Mouse (Mus musculus) embryonic facial prominence, embryonic 13.5 days (tissue): ENCODE data around the gene Coa5. TPM values are rescaled to one million over a fixed set of nuclear protein-coding genes. Genes with fewer than 3 reads are reported as not detected.

Source experiments
- ATAC-seq: fragments of 200-750 bp; cut with Nextera tagmentation; 2 replicates; pipeline ENCODE4 v1.8.0; 2017; ENCODE audit warnings: low read depth; ENCODE audit not compliant: insufficient number of reproducible peaks, insufficient read depth, low FRiP score, low TSS enrichment
- H3K27ac ChIP-seq: fragments of 300-500 bp; sonication (generic); 2 replicates; pipeline ENCODE4 v1.5.1; 2015; ENCODE audit warnings: moderate library complexity, mild to moderate bottlenecking, inconsistent platforms
- H3K27me3 ChIP-seq: fragments of 300-500 bp; sonication (generic); 2 replicates; pipeline ENCODE4 v1.6.1; 2015; ENCODE audit warnings: mild to moderate bottlenecking, inconsistent platforms
- H3K36me3 ChIP-seq: fragments of 300-500 bp; sonication (generic); 2 replicates; pipeline ENCODE4 v1.6.1; 2015; ENCODE audit warnings: mild to moderate bottlenecking, inconsistent platforms
- H3K4me1 ChIP-seq: fragments of 300-500 bp; sonication (generic); 2 replicates; pipeline ENCODE4 v1.6.1; 2015; ENCODE audit warnings: inconsistent platforms
- H3K4me2 ChIP-seq: fragments of 300-500 bp; sonication (generic); 2 replicates; pipeline ENCODE4 v1.6.1; 2015; ENCODE audit warnings: moderate library complexity, mild to moderate bottlenecking, inconsistent platforms
- H3K4me3 ChIP-seq: fragments of 300-500 bp; sonication (generic); 2 replicates; pipeline ENCODE4 v1.5.1; 2015; ENCODE audit warnings: mild to moderate bottlenecking, inconsistent platforms
- H3K9ac ChIP-seq: fragments of 300-500 bp; sonication (generic); 2 replicates; pipeline ENCODE4 v1.6.1; 2015; ENCODE audit warnings: mild to moderate bottlenecking, inconsistent platforms
- H3K9me3 ChIP-seq: fragments of 300-500 bp; sonication (generic); 2 replicates; pipeline ENCODE4 v1.6.1; 2016; ENCODE audit warnings: inconsistent platforms
- WGBS: fragments of 180-500 bp; shearing (Covaris S2); methylation state at CpG from one replicate; pipeline ENCODE4 v1.1.7; 2015; ENCODE audit warnings: mixed read lengths; 5-methylcytosine and 5-hydroxymethylcytosine counted together
- polyA plus RNA-seq: library from polyadenylated mRNA; unstranded; fragments of >200 nt; fragmentation: Nextera tagmentation; extraction: Ambion mirVana; gene quantifications from 2 replicates; pipeline ENCODE4 v1.2.1, GENCODE M21; 2015

Coa5 gene
- polyA plus RNA-seq, 1 experiment from 2014 or later = 48.1 TPM

DNA sequence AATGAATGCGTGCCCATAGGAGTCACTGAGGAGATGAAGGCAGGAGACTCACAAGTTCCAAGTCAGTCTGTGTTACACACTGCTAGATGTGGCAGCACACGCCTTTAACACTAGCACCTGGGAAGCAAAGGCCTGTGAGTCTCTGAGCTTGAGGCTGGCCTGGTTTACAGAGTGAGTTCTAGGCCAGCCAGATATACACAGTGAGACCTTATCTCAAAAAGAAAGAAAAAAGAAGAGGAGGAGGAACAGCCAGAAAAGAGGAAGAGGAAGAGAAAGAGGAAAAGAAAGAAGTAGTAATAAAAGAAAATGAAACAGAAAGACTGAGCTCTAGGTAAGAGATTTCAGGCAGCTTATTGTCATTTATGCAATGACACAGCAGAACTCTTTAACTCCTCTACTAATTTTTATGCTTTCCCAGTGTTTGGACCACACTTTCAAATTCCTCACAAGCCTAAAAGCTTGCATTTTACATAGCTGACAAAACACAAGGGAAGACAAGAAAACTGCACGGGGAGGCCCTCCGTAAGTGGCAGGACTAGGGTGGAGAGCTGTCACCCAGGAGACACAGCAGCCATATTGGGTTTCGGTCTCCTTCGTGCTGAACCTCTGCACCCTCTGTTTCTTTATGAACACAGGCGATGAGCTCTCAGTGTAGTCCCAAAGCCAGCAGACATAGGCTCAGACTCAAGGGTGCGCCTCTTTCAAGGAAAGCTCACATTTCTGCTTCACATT lies 2.6 kb downstream of the Coa5 start:
- Histone ChIP-seq H3K4me3 (no peak overlapping the region), H3K27ac (no peak overlapping the region), H3K27me3 (no peaks in the 10 kb centered on the region), H3K9me3 (peaks cover 6% of the 10 kb centered on the region; the same call in 1 of the 2 replicates), H3K4me1 (peaks cover 29% of the 10 kb centered on the region), H3K36me3 (peaks cover 51% of the 10 kb centered on the region), H3K9ac (no peak overlapping the region), H3K4me2 (no peak overlapping the region)
- no peak for ATAC-seq
- WGBS = 88% methylated on average over 8 of the region's 8 CpGs

GRCm38 (mm10) chr1:37419420-37419819 lies 10.5 kb downstream of the Coa5 start:
- Histone ChIP-seq H3K27me3 (no peaks in the 10 kb centered on the region), H3K36me3 (peaks cover 56% of the 10 kb centered on the region), H3K9ac (no peak overlapping the region), H3K27ac (no peak overlapping the region), H3K4me3 (no peak overlapping the region), H3K9me3 (peaks cover 11% of the 10 kb centered on the region), H3K4me1 (no peaks in the 10 kb centered on the region), H3K4me2 (no peak overlapping the region)
- 97% methylated on average over 1 of the region's 1 CpGs for WGBS
- no peak for ATAC-seq

DNA sequence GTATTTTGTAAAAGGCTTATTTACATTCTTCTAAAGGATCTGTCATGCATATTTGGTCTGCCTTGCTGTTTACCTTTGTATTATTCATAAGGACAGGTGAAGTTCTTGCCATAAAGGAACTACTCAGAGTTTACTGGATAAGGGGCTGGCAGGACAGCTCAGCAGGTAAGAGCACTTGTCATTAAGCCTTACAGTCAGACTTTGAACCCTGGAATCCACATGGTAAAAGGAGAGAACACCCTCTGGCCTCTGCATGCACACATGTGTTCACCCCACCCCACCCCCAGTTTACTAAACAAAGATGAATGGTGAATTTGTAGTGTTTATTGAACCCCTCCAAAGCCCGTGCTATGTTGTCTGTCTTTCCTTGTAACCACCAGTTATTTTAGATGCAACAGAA lies 14.5 kb downstream of the Coa5 start:
- H3K4me3 ChIP-seq = no peak overlapping the region
- H3K4me1 ChIP-seq = no peaks in the 10 kb centered on the region
- no peak overlapping the region for H3K27ac ChIP-seq
- H3K9me3 ChIP-seq = peaks cover 4% of the 10 kb centered on the region; the same call in 1 of the 2 replicates
- peaks cover 38% of the 10 kb centered on the region for H3K36me3 ChIP-seq
- H3K4me2 ChIP-seq = no peak overlapping the region
- ATAC-seq = no peak
- no peaks in the 10 kb centered on the region for H3K27me3 ChIP-seq
- 80% methylated on average over 1 of the region's 1 CpGs for WGBS
- H3K9ac ChIP-seq = no peak overlapping the region

DNA sequence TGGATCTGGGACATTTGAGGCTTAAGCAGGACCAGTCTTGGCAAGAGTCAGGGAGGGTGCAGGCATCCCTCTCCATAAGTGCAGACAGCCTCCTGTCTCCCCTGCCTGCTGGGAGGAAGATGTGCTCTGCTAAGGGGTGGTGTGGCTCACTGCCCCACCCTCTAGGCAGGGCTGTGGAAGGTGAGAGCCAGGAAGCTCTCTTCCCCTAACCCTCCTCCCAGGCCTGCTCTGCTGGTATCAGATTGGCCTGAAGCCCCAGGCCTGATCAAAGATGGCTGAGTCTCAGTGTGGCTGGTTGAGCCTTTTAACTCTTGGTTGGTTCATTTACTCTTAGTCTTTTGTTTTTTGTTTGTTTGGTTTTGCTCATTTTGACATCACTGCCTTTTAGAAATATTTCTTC lies 20.3 kb downstream of the Coa5 start:
- Histone ChIP-seq H3K9me3 (no peaks in the 10 kb centered on the region), H3K36me3 (no peaks in the 10 kb centered on the region), H3K4me1 (no peaks in the 10 kb centered on the region), H3K27ac (no peak overlapping the region), H3K27me3 (no peaks in the 10 kb centered on the region), H3K4me3 (no peak overlapping the region), H3K4me2 (no peak overlapping the region), H3K9ac (no peak overlapping the region)
- ATAC-seq = no peak

- Histone ChIP-seq H3K9me3 (no peaks in the 10 kb centered on the region), H3K4me1 (no peaks in the 10 kb centered on the region), H3K4me2 (no peak overlapping the region), H3K4me3 (no peak overlapping the region), H3K36me3 (no peaks in the 10 kb centered on the region), H3K9ac (no peak overlapping the region), H3K27me3 (no peaks in the 10 kb centered on the region), H3K27ac (no peak overlapping the region)
- WGBS = 78% methylated on average over 3 of the region's 3 CpGs
- ATAC-seq = no peak
These were observed 21.2 kb downstream of the Coa5 start for GRCm38 (mm10) chr1:37408678-37409077.

DNA sequence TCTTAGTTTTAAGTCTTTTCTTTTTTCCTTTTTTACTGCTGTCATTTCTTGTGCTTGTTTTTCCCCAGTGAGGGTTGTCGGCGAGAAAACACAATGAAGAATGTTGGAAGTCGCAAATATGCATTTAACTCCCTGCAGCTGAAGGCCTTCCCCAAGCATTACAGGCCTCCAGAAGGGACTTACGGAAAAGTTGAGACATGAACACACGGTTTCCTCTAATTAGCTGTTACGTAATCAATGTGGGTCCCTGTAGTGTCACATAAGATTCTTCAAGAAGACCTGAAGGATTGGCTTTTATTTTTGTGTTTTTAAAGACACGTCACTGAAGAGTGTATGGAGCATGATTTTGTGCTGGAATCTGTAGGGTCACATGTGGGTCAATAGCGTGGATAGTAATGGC lies 21.8 kb downstream of the Coa5 start:
- no peak for ATAC-seq
- Histone ChIP-seq H3K4me2 (no peak overlapping the region), H3K27me3 (no peaks in the 10 kb centered on the region), H3K4me1 (no peaks in the 10 kb centered on the region), H3K36me3 (no peaks in the 10 kb centered on the region), H3K9me3 (no peaks in the 10 kb centered on the region), H3K4me3 (no peak overlapping the region), H3K9ac (no peak overlapping the region), H3K27ac (no peak overlapping the region)
- 76% methylated on average over 8 of the region's 8 CpGs for WGBS

DNA sequence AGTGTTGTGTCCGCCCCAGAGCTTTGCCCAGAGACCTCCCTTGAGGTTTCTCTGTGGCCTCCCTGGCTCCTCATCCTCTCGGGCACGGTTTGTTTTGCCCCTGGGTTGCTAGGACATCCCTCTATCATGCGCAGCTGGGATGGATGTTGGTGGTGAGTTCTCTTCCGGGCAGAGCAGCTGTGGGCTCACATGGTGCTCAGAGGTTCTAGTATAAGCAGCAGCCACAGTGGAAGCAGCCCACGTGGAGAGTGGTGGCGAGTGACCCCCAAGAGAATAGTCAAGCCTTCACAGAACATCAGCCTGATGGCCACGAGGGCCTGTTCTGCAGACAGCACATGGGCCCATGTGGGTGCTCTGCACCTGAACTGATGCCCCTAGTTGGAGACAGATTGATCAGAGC lies 22.7 kb downstream of the Coa5 start:
- Histone ChIP-seq H3K27ac (no peak overlapping the region), H3K4me3 (no peak overlapping the region), H3K36me3 (no peaks in the 10 kb centered on the region), H3K4me2 (no peak overlapping the region), H3K9me3 (no peaks in the 10 kb centered on the region), H3K9ac (no peak overlapping the region), H3K27me3 (no peaks in the 10 kb centered on the region), H3K4me1 (no peaks in the 10 kb centered on the region)
- 74% methylated on average over 8 of the region's 8 CpGs for WGBS
- ATAC-seq = no peak

- Histone ChIP-seq H3K4me2 (no peak overlapping the region), H3K27me3 (no peaks in the 10 kb centered on the region), H3K36me3 (no peaks in the 10 kb centered on the region; the same call in 1 of the 2 replicates), H3K9me3 (no peaks in the 10 kb centered on the region), H3K9ac (no peak overlapping the region), H3K27ac (no peak overlapping the region), H3K4me3 (no peak overlapping the region), H3K4me1 (no peaks in the 10 kb centered on the region)
- ATAC-seq = no peak
- 80% methylated on average over 2 of the region's 2 CpGs for WGBS
These were observed 24.8 kb downstream of the Coa5 start for GRCm38 (mm10) chr1:37405137-37405536.

- no peaks in the 10 kb centered on the region for H3K4me1 ChIP-seq
- WGBS = 54% methylated on average over 4 of the region's 4 CpGs
- H3K9me3 ChIP-seq = no peaks in the 10 kb centered on the region
- H3K4me3 ChIP-seq = no peak overlapping the region
- no peak overlapping the region for H3K9ac ChIP-seq
- no peak overlapping the region for H3K27ac ChIP-seq
- H3K27me3 ChIP-seq = no peaks in the 10 kb centered on the region
- peaks cover 18% of the 10 kb centered on the region for H3K36me3 ChIP-seq
- ATAC-seq = no peak
- no peak overlapping the region for H3K4me2 ChIP-seq
These were observed 28.2 kb downstream of the Coa5 start for GRCm38 (mm10) chr1:37401687-37402086.

DNA sequence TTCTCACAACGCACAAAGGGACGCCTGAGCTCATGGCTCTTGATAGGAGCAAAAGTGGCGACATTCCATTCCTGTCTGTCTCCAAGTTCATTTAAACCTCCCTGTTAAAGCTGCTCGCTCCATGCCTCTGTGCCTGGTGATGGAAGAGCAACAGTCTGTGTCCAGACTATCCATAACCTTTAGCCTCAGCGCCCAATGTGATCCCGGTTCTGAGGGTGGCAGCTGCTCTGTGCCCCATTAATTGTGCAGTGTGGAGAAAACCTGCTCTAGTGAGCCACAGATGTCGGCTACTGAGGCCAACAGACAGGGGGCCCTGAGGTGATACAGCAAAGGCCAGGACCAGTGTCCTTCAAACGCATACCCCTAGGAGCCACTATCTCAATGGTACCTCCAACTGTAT lies 30.2 kb downstream of the Coa5 start:
- peaks cover 38% of the 10 kb centered on the region for H3K36me3 ChIP-seq
- H3K9me3 ChIP-seq = no peaks in the 10 kb centered on the region
- no peak overlapping the region for H3K9ac ChIP-seq
- H3K4me3 ChIP-seq = no peak overlapping the region
- no peak overlapping the region for H3K27ac ChIP-seq
- no peaks in the 10 kb centered on the region for H3K27me3 ChIP-seq
- H3K4me2 ChIP-seq = no peak overlapping the region
- WGBS = 84% methylated on average over 8 of the region's 8 CpGs
- H3K4me1 ChIP-seq = no peaks in the 10 kb centered on the region
- ATAC-seq = no peak

DNA sequence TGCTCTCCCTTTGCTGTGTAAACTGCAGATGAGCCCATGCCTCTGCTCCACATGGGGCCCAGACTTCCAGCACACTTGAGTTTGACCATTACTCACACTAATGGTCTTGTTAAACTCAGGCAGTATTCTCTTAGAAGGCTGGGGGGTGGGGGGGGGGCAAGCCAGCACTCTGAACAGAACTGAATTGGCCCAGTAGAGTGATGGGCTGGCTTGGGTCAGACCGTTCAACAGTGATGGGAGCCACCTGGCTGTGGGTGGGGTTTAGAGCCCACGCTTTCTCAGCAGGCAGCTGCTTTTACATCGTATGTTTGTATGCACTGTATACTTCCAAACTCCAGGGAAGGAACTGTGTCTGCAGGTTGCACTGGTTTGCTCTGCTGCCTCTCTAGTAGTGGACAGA lies 30.9 kb downstream of the Coa5 start:
- H3K4me3 ChIP-seq = no peak overlapping the region
- H3K36me3 ChIP-seq = peaks cover 45% of the 10 kb centered on the region
- no peak for ATAC-seq
- no peaks in the 10 kb centered on the region for H3K4me1 ChIP-seq
- H3K27ac ChIP-seq = no peak overlapping the region
- H3K4me2 ChIP-seq = no peak overlapping the region
- no peaks in the 10 kb centered on the region for H3K9me3 ChIP-seq
- H3K27me3 ChIP-seq = no peaks in the 10 kb centered on the region
- H3K9ac ChIP-seq = no peak overlapping the region
- 64% methylated on average over 3 of the region's 3 CpGs for WGBS

DNA sequence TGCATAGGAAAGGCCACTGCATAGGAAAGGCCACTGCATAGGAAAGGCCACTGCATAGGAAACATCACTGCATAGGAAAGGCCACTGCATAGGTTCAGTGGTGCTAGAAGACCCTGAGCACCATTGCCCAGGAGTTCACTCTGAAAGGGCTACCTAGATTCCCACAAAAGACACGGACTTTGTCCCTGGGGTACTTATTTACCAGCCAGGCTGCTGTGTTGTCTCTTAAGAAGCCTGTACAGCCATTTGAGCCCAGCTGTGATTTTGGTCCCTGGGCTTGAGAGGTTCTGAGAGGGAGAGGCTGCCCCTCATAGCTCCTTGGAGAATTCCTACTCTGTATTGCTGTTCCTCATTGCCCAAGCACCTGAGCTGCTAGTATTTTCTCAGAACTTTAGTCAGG lies 33.4 kb downstream of the Coa5 start:
- H3K4me1 ChIP-seq = no peaks in the 10 kb centered on the region
- H3K9me3 ChIP-seq = no peaks in the 10 kb centered on the region
- H3K36me3 ChIP-seq = peaks cover 57% of the 10 kb centered on the region
- H3K4me2 ChIP-seq = no peak overlapping the region
- no peak overlapping the region for H3K27ac ChIP-seq
- no peak overlapping the region for H3K9ac ChIP-seq
- ATAC-seq = no peak
- 74% methylated on average over 1 of the region's 1 CpGs for WGBS
- H3K4me3 ChIP-seq = no peak overlapping the region
- H3K27me3 ChIP-seq = no peaks in the 10 kb centered on the region
